Mouse (Mus musculus) myocyte (in vitro differentiated cells): ENCODE measurements around the gene Exd1. TPM values are rescaled to one million over a fixed set of nuclear protein-coding genes. Genes with fewer than 3 reads are reported as not detected.
"Not testable (repeated sequence)": the region's sequence is repeated elsewhere in the genome, so short reads cannot be mapped to it uniquely, and the experiment has no call there.

Experiments used
- H3K27me3 ChIP-seq: one replicate; pipeline ENCODE4 v1.6.1; 2011; ENCODE audit not compliant: control insufficient read depth, insufficient read depth, insufficient read length
- H3K36me3 ChIP-seq: one replicate; pipeline ENCODE4 v1.6.1; 2011; ENCODE audit not compliant: control insufficient read depth, insufficient read depth
- H3K4me2 ChIP-seq: one replicate; pipeline ENCODE4 v1.6.1; 2011; ENCODE audit warnings: low read depth, control low read depth
- H3K4me3 ChIP-seq: one replicate; pipeline ENCODE4 v1.5.1; 2011; ENCODE audit warnings: mild to moderate bottlenecking, control low read depth, moderate library complexity
- H3K79me2 ChIP-seq: one replicate; pipeline ENCODE4 v1.6.1; 2011; ENCODE audit not compliant: control insufficient read depth, insufficient read depth
- H3ac ChIP-seq: one replicate; pipeline ENCODE4 v1.6.1; 2011; ENCODE audit not compliant: control insufficient read depth, insufficient read length
- CEBPB ChIP-seq: IDR thresholded peaks from 2 replicates; pipeline ENCODE4 v1.6.1; 2011; ENCODE audit warnings: mild to moderate bottlenecking, moderate library complexity; ENCODE audit not compliant: poor library complexity, insufficient read depth, severe bottlenecking
- E2F4 ChIP-seq: IDR thresholded peaks from one replicate; pipeline ENCODE4 v1.6.1; 2011; ENCODE audit warnings: mild to moderate bottlenecking, control low read depth, moderate library complexity; ENCODE audit not compliant: insufficient read depth
- MAX ChIP-seq: IDR thresholded peaks from one replicate; pipeline ENCODE4 v1.6.1; 2011; ENCODE audit warnings: low read depth, mild to moderate bottlenecking, control low read depth
- MYOD1 ChIP-seq, 3 experiments: IDR thresholded peaks; one replicate each; pipeline ENCODE4 v1.6.1; 2011; ENCODE audit warnings: control low read depth in 2 of 3, low read depth in 2 of 3, mild to moderate bottlenecking in 2 of 3, moderate library complexity in 1 of 3; ENCODE audit not compliant: insufficient read length in 2 of 3, control insufficient read depth in 1 of 3
- MYOG ChIP-seq, 3 experiments: IDR thresholded peaks; one replicate each; pipeline ENCODE4 v1.6.1; 2011; ENCODE audit warnings: control low read depth in 2 of 3, low read depth in 2 of 3, mild to moderate bottlenecking in 2 of 3; ENCODE audit not compliant: insufficient read length in 2 of 3, control insufficient read depth in 1 of 3, insufficient read depth in 1 of 3
- POLR2A ChIP-seq: IDR thresholded peaks from one replicate; pipeline ENCODE4 v1.6.1; 2011; ENCODE audit warnings: low read depth, mild to moderate bottlenecking, control low read depth, moderate library complexity; ENCODE audit not compliant: insufficient read length
- POLR2AphosphoS2 ChIP-seq: IDR thresholded peaks from one replicate; pipeline ENCODE4 v1.6.1; 2011; ENCODE audit warnings: low read depth, control low read depth; ENCODE audit not compliant: insufficient read length
- REST ChIP-seq: IDR thresholded peaks from one replicate; pipeline ENCODE4 v1.6.1; 2011; ENCODE audit warnings: mild to moderate bottlenecking, control low read depth, moderate library complexity; ENCODE audit not compliant: insufficient read depth, insufficient read length
- SRF ChIP-seq: IDR thresholded peaks from one replicate; pipeline ENCODE4 v1.6.1; 2011; ENCODE audit warnings: low read depth; ENCODE audit not compliant: control insufficient read depth, insufficient read length
- TCF12 ChIP-seq: IDR thresholded peaks from one replicate; pipeline ENCODE4 v1.6.1; 2011; ENCODE audit warnings: mild to moderate bottlenecking, control low read depth; ENCODE audit not compliant: poor library complexity, insufficient read depth, severe bottlenecking
- TCF3 ChIP-seq: IDR thresholded peaks from one replicate; pipeline ENCODE4 v1.6.1; 2011; ENCODE audit warnings: low read depth, control low read depth; ENCODE audit not compliant: insufficient read length
- USF1 ChIP-seq: IDR thresholded peaks from one replicate; pipeline ENCODE4 v1.6.1; 2011; ENCODE audit warnings: low read depth, mild to moderate bottlenecking, control low read depth, moderate library complexity
- polyA plus RNA-seq: library from polyadenylated mRNA; unstranded; fragments of >200 nt; fragmentation: generic; extraction: Trizol; gene quantifications from one replicate; pipeline ENCODE4 v1.2.1, GENCODE M21; 2012; ENCODE audit warnings: missing spikeins

Exd1 gene
- polyA plus RNA-seq, 1 experiment = 0.23 TPM

DNA sequence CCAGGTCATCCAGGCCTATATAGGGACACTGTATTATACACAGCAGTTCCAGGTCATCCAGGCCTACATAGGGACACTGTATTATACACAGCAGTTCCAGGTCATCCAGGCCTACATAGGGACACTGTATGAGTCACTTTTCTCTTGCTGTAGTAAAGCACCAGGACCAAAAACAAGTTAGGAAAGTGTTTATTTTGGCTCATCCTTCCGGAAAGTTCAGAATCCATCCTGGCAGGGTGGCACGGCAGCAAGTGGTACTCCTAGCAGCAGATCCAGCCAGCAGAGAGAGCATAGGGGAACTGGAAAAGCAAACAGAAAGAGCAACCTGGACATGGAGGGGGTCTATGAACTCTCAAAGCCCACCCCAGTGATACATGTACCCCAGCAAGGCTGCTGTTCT is 36.6 kb downstream of the Exd1 start:
- Histone ChIP-seq H3K36me3 (no peaks in the 10 kb centered on the region), H3K4me3 (no peak overlapping the region), H3K79me2 (no peaks in the 10 kb centered on the region), H3K4me2 (no peak overlapping the region), H3ac (no peak overlapping the region), H3K27me3 (no peaks in the 10 kb centered on the region)
- TF ChIP-seq USF1 = no peak
- no peak for TF ChIP-seq E2F4
- no peak for TF ChIP-seq POLR2AphosphoS2
- TF ChIP-seq MYOG (IDR thresholded peaks at IDR 0.05; ENCODE audit: control insufficient read depth in 1 of 3, insufficient read depth in 1 of 3, insufficient read length in 2 of 3, low read depth in 2 of 3) = no peak
- no peak for TF ChIP-seq MYOD1 (IDR thresholded peaks at IDR 0.05; ENCODE audit: control insufficient read depth in 1 of 3, insufficient read length in 2 of 3, low read depth in 2 of 3)
- no peak for TF ChIP-seq CEBPB
- no peak for TF ChIP-seq TCF12
- TF ChIP-seq REST = no peak
- TF ChIP-seq SRF = no peak
- no peak for TF ChIP-seq MAX
- no peak for TF ChIP-seq TCF3
- TF ChIP-seq POLR2A = no peak

DNA sequence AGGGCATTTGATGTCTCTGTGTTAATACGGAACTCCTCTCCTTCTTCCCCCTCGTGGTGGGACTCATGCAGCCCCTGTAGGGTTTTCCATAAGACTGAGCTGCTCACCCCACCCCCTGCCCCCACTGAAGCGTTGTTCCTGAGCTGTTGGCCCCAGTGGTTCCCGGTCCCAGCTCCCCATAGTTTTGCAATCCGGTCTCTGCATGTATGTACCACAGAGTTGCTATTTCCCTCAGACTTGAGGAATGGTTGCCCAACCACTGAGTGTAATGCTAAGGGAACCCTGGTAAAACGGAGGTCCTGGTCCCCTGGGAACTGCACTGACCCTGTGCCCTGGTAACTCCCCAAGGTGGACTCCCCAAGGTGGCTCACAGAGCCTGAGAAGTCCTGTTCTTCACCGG is 38.9 kb downstream of the Exd1 start:
- H3K79me2 ChIP-seq, H3K4me2 ChIP-seq, H3K4me3 ChIP-seq, H3K27me3 ChIP-seq, H3K36me3 ChIP-seq, H3ac ChIP-seq: not testable (repeated sequence)

- H3ac ChIP-seq = no peak overlapping the region
- no peaks in the 10 kb centered on the region for H3K36me3 ChIP-seq
- H3K27me3 ChIP-seq = no peaks in the 10 kb centered on the region
- no peak overlapping the region for H3K4me3 ChIP-seq
- no peaks in the 10 kb centered on the region for H3K79me2 ChIP-seq
- no peak overlapping the region for H3K4me2 ChIP-seq
- TF ChIP-seq USF1 (no peak), TCF12 (no peak), SRF (no peak), TCF3 (no peak), E2F4 (no peak), MYOG (IDR thresholded peaks at IDR 0.05; ENCODE audit: control insufficient read depth in 1 of 3, insufficient read depth in 1 of 3, insufficient read length in 2 of 3, low read depth in 2 of 3) (no peak), POLR2A (no peak), MAX (no peak), CEBPB (no peak), REST (no peak)
These were observed 40.3 kb downstream of the Exd1 start for GRCm38 (mm10) chr2:119507108-119507507.

- H3K4me2 ChIP-seq = no peak overlapping the region
- H3K4me3 ChIP-seq = no peak overlapping the region
- H3K79me2 ChIP-seq = no peaks in the 10 kb centered on the region
- H3K36me3 ChIP-seq = no peaks in the 10 kb centered on the region
- H3ac ChIP-seq = no peak overlapping the region
- peaks cover 11% of the 10 kb centered on the region for H3K27me3 ChIP-seq
- no peak for TF ChIP-seq SRF
These were observed 46.3 kb downstream of the Exd1 start for GRCm38 (mm10) chr2:119500965-119501652.

DNA sequence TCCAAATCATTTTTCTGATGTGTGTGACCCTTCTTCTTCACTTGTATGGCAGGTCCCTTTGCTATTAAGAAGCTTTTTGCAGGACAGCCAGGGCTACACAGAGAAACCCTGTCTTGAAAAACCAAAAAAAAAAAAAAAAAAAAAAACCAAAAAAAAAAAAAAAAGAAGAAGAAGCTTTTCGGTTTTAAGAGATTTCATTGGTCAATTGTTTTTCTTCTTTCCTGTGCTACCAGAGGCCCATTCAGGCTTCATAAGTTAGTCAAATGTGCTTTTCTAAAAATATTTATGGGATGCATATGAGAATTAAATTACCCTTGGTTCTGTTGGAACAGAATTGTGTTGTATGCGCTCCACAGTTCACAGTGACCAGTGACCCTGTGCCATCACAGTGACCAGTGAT is 48.6 kb downstream of the Exd1 start:
- no peak for TF ChIP-seq REST
- TF ChIP-seq TCF12 = no peak
- no peak for TF ChIP-seq POLR2AphosphoS2
- no peak for TF ChIP-seq SRF
- TF ChIP-seq TCF3 = no peak
- no peak for TF ChIP-seq MYOG (IDR thresholded peaks at IDR 0.05; ENCODE audit: control insufficient read depth in 1 of 3, insufficient read depth in 1 of 3, insufficient read length in 2 of 3, low read depth in 2 of 3)
- no peak for TF ChIP-seq CEBPB
- TF ChIP-seq MAX = no peak
- TF ChIP-seq USF1 = no peak
- TF ChIP-seq E2F4 = no peak
- TF ChIP-seq MYOD1 (IDR thresholded peaks at IDR 0.05; ENCODE audit: control insufficient read depth in 1 of 3, insufficient read length in 2 of 3, low read depth in 2 of 3) = no peak
- TF ChIP-seq POLR2A = no peak
- Histone ChIP-seq H3K4me2 (no peak overlapping the region), H3K79me2 (no peaks in the 10 kb centered on the region), H3K36me3 (no peaks in the 10 kb centered on the region), H3K4me3 (no peak overlapping the region), H3ac (no peak overlapping the region), H3K27me3 (peaks cover 11% of the 10 kb centered on the region)
